Mouse (Mus musculus): ENCODE measurements around the gene Lama2. TPM values are rescaled to one million over a fixed set of nuclear protein-coding genes. Genes with fewer than 3 reads are reported as not detected.

Gene Lama2
- total RNA-seq, 4 experiments from 2014 or later, result 5.9 to 12.8 (median 10.7) TPM

GRCm38 (mm10) chr10:27387531-27387930 is 232.0 kb downstream of the Lama2 start:
- DNase-seq (ENCODE audit: low spot score in 2 of 2), result no peak

GRCm38 (mm10) chr10:27384636-27385035 is 234.9 kb downstream of the Lama2 start:
- DNase-seq (ENCODE audit: low spot score in 2 of 2), result peak in 1 of 2 experiments; percentile 62

GRCm38 (mm10) chr10:27382887-27383609 is 236.5 kb downstream of the Lama2 start:
- DNase-seq (ENCODE audit: low spot score in 2 of 2), result no peak

GRCm38 (mm10) chr10:27378286-27378685 is 241.3 kb downstream of the Lama2 start:
- no peak for DNase-seq (ENCODE audit: low spot score in 2 of 2)

- DNase-seq (ENCODE audit: low spot score in 2 of 2), result no peak
Observed at GRCm38 (mm10) chr10:27344278-27344677, 275.3 kb downstream of the Lama2 start.

- peak in 1 of 2 experiments; percentile 12 for DNase-seq (ENCODE audit: low spot score in 2 of 2)
Observed at GRCm38 (mm10) chr10:27322410-27322990, 297.1 kb downstream of the Lama2 start.

- DNase-seq (ENCODE audit: low spot score in 2 of 2), result no peak
Observed at GRCm38 (mm10) chr10:27307444-27307843, 312.1 kb downstream of the Lama2 start.

- DNase-seq (ENCODE audit: low spot score in 2 of 2), result no peak
Observed at GRCm38 (mm10) chr10:27305301-27305700, 314.3 kb downstream of the Lama2 start.

- no peak for DNase-seq (ENCODE audit: low spot score in 2 of 2)
Observed at GRCm38 (mm10) chr10:27285098-27285860, 334.3 kb downstream of the Lama2 start.

- DNase-seq (ENCODE audit: low spot score in 2 of 2), result no peak
Observed at GRCm38 (mm10) chr10:27267432-27267831, 352.1 kb downstream of the Lama2 start.

GRCm38 (mm10) chr10:27265812-27266211 is 353.7 kb downstream of the Lama2 start:
- no peak for DNase-seq (ENCODE audit: low spot score in 2 of 2)

GRCm38 (mm10) chr10:27264713-27265112 is 354.8 kb downstream of the Lama2 start:
- no peak for DNase-seq (ENCODE audit: low spot score in 2 of 2)

- DNase-seq (ENCODE audit: low spot score in 2 of 2), result no peak
Observed at GRCm38 (mm10) chr10:27249741-27250140, 369.8 kb downstream of the Lama2 start.

- DNase-seq (ENCODE audit: low spot score in 2 of 2), result no peak
Observed at GRCm38 (mm10) chr10:27234755-27235154, 384.8 kb downstream of the Lama2 start.

- no peak for DNase-seq (ENCODE audit: low spot score in 2 of 2)
Observed at GRCm38 (mm10) chr10:27233577-27233976, 386.0 kb downstream of the Lama2 start.

- DNase-seq (ENCODE audit: low spot score in 2 of 2), result no peak
Observed at GRCm38 (mm10) chr10:27223815-27224375, 395.7 kb downstream of the Lama2 start.

- DNase-seq (ENCODE audit: low spot score in 2 of 2), result no peak
Observed at GRCm38 (mm10) chr10:27222639-27223315, 396.8 kb downstream of the Lama2 start.

GRCm38 (mm10) chr10:27219698-27220097 is 399.9 kb downstream of the Lama2 start:
- no peak for DNase-seq (ENCODE audit: low spot score in 2 of 2)

GRCm38 (mm10) chr10:27207320-27207719 is 412.2 kb downstream of the Lama2 start:
- no peak for DNase-seq (ENCODE audit: low spot score in 2 of 2)

GRCm38 (mm10) chr10:27198443-27198842 is 421.1 kb downstream of the Lama2 start:
- no peak for DNase-seq (ENCODE audit: low spot score in 2 of 2)
